Mouse (Mus musculus): ENCODE data around the gene Got1. TPM values are rescaled to one million over a fixed set of nuclear protein-coding genes. Genes with fewer than 3 reads are reported as not detected.
A peak's percentile ranks its signal among the peaks of the same experiment; 100 is the strongest.
"Not testable (repeated sequence)": the region's sequence is repeated elsewhere in the genome, so short reads cannot be mapped to it uniquely, and the experiment has no call there.

Got1 gene
- total RNA-seq, 4 experiments from 2014 or later = 390 to 413 (median 399) TPM

DNA sequence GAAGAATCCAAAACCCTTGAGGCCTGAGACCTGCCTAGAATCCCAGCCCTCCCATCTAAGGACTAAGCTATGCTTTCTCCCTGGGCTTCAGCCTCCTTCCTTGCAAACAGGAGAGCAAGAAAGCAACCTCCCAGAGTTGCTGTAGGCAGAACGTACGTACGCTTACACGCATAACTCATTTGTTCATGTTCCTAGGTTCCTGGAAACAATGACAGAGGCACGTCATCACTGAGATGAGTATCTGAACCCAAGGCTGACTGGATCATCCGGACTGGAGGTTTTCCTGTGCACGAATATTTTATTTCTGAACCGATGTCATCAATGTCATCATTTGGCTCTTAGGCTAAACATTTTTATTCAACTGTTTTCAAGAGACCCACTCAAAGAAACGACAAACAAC, 2.4 kb downstream of the Got1 start:
- no peak for DNase-seq (ENCODE audit: low spot score in 2 of 2)

DNA sequence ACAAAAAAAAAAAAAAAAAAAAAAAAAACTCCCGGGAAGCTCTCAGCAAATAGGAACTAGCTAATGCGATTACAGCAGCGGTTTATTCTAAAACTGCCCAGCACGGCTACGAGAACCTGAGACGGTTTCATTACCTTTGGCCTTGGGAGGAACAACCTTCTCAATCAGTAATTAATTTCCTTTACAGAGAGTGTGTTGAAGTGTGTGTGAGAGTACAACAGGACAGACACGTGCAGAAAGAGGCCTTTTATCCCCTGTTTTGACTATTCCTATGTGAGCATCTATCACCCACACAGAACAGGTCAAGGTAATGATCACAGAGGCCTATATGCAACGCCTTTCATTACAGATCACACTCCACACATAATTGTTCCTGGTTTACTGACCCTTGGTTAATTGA, 3.0 kb downstream of the Got1 start:
- DNase-seq (ENCODE audit: low spot score in 2 of 2) = no peak

DNA sequence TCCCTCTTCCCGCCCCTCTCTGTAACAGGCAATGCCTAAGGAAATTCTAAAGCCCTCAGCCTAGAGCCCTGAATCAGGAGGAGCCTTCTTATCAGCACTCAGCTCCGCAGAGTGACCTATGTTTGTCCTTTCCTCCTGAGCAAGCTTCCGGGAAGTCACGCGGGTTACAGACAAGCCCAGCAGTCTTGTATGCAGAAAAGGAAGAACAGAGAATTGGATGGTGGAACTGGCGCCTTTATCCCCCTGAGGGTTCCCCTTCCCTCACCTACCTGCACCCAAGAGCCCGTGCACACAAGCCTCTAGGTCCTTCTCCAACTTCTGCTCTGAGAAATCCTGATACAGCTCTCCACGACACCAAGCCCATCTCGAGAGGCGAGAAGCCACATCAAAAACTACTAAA, 4.0 kb downstream of the Got1 start:
- no peak for DNase-seq (ENCODE audit: low spot score in 2 of 2)

DNA sequence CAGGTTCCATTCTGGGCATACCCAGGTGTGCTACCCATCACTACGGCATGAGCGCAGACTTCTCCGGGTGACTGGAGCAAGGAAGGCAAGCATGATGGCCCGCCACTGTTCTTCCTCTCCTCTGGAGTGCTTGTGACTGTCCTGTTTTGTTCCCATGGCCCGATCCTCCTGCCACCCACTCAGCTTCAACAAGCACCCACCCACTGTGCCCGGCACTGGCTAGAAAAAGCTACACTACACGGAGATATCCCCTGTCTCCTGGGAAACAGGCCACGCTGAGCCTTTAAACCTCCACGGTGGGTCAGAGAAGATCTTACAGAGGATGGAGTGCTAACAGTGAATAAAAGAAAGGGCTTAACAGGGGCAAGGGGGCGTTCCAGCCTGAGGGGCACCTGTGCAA, 5.2 kb downstream of the Got1 start:
- DNase-seq (ENCODE audit: low spot score in 2 of 2) = no peak

DNA sequence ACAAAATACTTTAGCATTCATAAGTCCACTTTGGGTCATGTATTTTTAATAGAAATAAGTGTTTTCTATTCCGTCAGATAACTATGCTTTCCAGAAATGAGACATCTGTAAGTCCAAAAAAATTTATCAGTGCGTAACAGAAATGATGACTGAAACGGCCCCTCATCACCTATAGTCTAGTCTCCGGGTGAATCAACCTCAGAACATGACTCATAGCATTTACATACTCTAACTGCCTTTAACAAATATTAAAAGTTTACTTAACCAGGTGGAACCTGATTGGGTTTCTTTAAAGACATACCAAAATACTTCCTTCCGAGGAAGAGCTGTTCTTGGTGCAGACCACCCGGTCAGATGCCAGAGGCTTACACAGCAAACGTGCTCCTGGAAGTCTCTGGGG, 6.1 kb downstream of the Got1 start:
- no peak for DNase-seq (ENCODE audit: low spot score in 2 of 2)

DNA sequence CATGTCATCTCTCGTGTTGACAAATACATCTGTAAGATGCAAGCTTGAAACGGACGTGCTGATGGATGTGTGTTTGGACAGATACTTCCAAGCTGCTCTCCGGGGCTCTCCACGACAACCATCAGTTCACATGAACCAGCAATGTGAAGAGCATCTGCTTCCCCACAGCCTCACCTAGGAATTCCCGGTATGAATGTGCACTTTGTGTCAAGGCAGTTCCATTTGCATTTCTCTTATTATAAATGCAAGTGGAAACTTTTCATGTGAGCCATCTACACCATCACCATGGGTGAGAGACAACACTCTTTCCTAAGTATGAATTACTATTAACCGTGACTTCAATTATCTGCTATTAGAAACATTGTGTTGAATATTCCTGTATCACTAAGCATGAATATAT, 6.6 kb downstream of the Got1 start:
- DNase-seq (ENCODE audit: low spot score in 2 of 2) = no peak

DNA sequence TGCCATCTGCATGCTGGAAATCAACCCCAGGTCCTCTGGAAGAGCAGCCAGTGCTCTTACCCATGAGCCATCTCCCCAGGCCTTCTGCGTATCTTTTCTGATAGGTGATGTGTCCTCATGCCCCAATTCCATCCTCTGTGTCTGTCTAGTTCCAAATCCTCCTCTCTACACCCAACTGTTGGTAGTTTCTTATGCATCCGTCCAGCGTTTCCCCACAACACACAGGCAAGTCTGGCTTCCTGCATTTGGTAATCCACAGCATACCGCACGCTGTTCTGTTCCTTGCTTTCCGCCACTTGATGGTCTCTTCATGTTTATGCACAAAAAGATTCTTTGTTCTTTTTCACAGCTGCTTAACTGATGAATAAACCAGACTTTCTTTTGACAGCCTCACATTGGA, 7.1 kb downstream of the Got1 start:
- DNase-seq (ENCODE audit: low spot score in 2 of 2) = no peak

DNA sequence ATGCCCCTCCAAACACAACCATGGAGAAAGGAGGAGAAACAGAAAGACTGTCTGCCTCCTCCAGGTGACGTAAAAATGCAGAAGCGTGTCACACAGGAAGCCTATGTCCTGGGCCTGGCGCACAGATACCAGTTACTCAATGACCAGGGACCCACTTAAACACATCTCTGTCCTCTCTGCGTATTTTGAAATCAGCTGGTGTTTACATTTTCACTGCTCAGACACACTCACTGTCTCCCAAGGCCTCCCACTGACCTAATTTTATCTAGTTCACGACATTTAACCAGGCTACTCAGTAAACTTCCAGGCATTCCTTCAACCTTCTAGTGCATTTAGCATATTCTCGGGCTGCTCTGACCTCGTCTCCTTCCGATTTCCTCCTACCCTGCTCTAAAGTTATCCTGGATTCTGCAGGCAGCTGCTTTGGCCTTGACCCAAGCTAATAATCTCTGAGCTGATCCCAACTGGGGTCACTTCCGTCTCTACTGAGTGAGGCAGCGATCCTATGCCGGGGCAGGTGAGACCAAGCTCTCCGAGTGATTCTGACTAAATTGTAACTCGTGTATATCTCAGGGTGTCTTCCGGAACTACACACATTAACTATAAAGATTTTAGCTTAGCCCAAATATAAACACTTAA, 7.9 kb downstream of the Got1 start:
- DNase-seq (ENCODE audit: low spot score in 2 of 2) = no peak

DNA sequence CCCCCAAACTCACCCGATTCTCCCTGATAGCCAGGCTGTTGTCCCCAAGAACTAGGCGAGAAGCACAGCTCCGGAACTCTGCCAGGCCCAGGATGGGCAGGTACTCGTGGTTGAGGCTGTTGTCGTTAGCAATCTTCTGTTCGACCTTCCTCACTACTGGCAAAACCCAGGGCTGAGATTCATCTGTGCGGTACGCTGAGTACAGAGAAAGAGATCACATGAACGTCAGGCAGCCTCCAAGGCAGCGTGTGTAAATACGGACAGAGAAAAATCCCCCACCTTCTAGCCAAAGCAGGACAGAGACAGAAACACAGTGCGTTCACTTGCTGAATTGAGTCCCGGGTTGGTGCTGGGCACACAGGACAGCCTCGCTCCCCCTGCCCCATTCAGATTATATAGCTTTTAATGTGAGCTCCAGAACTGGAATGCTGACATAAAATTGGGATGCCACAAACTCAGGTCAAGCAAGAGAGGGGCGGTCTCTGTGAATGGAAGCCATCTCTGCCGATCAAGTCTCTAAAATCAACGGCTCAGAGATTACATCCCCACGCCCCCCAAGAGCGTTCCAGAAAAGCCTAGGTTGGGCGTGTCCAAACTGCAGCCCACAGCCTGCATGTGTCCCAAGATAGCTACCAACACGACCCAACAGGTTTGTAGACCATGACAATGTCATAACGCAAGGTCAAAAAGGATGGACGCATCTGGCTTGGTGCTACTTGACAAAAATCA, 8.6 kb downstream of the Got1 start:
- DNase-seq (ENCODE audit: low spot score in 2 of 2) = no peak

DNA sequence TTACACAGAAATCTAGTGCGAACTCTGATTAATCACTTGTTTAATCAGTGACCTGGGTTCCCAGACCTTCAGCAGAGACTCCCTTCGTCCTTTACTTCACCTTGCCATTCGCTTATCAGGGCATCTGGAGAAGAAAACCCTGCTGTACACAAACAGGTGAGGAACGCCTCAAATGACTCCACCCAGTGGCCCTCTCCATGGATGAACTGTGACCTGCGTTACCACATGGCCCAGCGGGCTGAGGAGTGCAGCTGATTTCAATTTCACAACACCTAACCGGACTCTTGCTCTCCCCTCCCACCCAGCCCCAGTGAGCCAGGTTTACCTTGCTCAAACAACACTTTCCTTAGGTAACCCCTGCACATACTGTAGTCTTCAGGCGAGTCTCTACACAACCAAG, 10.5 kb downstream of the Got1 start:
- DNase-seq (ENCODE audit: low spot score in 2 of 2) = no peak

DNA sequence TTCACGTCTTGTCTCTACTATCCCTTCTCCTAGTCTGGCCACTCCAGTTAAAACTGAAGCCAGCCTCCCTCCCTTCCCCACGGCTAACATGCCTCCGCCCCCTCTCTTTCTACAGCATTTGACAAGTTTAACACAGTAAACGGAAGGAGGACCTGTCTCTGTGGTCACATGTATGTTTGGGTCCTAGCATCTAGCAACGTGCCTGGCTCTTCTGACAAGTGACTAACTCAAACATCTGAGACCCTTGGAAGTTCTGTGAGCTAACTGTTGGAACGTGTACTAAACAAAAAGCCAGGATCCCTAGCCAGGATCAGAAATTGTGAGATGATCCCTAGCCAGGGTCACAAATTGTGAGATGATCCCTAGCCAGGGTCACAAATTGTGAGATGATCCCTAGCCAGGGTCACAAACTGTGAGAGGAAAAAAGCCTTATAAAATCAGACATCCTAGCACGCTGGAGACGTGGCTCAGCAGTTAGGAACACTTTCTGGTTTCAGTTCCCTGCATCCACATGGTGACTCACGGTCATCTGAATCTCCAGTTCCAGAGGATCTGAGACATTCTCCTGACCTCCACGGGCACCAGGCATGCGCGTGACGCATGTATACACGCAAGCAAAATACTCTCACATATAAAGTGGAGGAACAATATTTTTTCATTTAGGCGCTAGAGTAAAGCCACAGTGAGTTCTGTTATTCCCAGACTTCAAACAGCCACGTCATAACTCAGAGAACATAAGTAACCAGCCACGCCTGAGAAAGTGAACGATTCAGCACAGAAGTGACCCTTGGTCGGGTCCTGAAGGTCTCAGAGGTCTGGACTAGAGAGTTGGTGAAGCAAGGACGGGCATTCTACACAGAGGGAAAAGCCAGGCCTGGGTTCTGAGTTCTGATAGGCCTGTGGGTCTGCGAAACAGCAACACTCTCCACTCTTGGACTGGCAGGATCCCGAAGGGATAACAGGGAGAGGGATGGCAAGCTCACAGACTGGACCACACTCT, 12.5 kb downstream of the Got1 start:
- DNase-seq (ENCODE audit: low spot score in 2 of 2) = no peak

DNA sequence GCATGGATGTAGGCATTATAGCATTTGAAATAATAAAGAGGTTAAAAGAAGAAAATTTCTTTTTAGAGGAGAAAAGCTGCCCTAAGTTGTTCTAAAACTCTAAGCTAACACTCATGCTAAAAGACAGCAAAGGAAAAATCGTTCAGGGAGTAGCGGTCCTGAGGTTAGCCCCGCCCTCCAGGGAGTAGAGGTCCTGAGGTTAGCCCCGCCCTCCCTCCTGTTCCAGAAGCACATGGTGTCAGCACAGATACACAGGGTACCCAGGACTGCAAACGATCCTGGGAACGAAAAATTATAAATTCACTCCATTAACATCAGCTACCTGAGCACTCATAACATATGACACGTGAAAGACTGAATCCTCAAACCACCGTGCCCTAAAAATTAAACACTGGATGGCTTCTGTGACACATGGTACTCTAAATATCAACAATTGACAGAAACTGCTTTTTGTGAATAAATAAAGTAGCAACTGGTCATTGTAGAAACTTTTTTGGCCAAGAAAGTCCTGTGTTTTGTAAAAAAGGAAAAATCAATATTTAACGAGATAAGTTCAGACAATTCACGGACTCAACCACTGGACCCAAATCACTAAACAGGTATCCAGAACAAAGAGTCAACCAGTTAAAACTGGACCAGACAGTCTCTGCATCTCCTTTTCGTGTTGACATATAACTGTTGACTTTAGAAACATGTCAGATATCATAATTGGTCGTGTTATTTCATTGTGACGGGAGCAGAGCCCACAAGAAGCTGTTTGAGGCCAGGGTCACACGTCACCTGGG, 13.8 kb downstream of the Got1 start:
- no peak for DNase-seq (ENCODE audit: low spot score in 2 of 2)

DNA sequence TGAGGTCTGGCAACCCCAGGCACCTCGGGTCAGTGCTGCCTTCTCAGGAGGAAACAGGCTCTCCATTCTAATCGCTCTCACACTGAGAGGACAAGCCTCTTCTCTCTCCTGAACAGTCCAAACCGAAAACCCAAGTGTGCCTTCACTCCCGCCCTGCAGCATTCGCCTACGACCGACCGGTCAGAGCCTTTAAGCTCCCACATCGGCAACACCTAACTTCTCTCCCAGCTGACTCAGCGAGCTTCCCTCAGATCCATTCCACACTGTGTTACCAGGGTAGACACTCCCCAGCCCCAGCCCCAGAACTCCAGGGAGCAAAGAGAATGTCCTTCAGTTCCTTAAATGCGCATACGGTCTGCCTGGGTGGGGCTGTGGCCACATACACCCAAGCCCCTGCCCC, 19.0 kb downstream of the Got1 start:
- no peak for DNase-seq (ENCODE audit: low spot score in 2 of 2)

DNA sequence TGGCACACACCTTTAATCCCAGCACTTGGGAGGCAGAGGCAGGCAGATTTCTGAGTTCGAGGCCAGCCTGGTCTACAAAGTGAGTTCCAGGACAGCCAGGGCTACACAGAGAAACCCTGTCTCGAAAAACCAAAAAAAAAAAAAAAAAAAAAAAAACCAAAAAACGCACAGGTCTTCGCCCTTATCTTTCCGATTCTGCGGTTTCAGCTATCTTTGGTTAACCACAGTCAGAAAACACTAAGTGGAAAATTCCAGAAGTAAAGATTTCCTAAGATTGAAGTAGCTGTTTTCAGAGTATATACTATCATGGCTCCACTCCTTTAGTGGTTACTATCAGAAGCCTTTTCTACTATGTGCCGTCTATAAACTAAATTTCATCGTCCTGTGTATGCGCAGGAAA, 20.8 kb downstream of the Got1 start:
- not testable (repeated sequence) for DNase-seq (ENCODE audit: low spot score in 2 of 2)

DNA sequence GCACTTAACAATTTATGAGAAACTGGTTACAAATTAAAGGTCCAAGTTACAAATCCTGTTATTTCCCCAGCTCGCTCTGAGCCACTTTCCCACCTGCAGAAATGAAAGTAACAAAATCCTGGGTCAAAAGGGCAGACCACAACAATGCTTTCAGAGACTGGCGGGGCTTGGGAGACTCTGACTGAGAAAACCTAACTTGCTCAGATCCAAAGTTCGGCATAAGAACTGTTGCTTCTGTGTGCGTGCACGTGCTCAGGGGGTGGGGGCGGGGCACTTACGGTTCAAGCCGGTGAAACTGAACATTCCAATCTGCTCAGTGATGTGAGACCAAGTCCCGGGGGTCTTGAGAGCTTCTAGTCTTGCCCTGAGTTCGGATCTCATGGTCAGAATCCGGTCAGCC, 21.8 kb downstream of the Got1 start:
- DNase-seq (ENCODE audit: low spot score in 2 of 2) = no peak

DNA sequence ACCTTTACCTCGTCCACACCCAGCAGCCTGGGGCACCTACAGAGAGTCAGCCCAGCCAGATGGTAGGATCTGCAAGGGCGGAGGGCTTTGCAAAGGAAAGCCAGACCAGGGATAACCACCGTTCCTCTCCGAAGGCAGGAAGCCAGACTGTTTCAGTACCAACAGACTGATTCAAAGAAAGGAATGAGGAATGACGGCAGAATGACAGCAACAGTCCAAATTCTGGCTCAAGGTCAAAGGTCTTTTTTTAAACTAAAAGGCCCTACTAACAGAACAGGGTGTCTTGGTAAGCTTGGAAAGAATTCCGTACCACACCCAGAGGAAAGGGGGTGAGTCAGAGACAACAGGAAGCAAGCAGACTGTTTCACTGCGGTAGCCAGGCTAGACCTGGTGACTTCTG, 25.5 kb downstream of the Got1 start:
- no peak for DNase-seq (ENCODE audit: low spot score in 2 of 2)

DNA sequence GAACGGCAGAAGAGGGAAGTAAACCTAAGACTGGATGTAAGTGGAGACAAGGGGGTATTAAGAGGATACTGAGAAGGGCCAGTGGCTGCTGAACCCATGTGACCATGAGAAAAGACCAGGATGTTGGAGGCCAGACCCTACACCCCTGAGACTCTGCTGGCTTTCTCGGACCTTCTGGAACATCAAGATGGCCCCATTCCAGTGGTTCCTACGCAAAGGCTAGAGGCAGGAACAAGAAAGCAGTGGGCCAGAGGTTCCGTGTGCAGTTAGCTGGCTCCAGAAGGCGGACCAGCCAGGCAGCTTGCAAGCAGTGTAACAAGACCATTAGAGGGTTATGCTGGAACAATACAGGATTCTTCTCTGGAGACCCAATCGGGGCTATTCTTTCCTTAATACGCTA, 27.0 kb downstream of the Got1 start:
- DNase-seq (ENCODE audit: low spot score in 2 of 2) = no peak

DNA sequence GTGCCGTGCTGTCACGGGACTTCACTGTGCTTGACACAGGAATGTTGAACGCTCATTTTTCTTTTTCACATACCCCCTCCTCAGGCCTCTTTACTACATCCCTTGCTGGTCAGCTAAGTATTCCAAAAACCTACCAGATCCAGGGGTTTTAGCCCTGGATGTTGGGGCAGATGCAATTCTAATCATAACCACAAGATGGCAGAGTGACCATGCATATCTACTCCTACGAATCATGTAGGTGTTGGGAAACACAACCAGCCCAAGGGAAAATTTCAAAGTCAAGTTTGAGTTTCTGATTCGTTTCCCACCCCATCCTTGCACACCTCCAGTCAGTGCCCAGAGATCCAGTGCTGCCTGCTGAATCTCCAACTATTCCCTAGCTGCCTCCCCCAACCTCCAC, 28.6 kb downstream of the Got1 start:
- peak; percentile 33 to 45 for DNase-seq (ENCODE audit: low spot score in 2 of 2)

DNA sequence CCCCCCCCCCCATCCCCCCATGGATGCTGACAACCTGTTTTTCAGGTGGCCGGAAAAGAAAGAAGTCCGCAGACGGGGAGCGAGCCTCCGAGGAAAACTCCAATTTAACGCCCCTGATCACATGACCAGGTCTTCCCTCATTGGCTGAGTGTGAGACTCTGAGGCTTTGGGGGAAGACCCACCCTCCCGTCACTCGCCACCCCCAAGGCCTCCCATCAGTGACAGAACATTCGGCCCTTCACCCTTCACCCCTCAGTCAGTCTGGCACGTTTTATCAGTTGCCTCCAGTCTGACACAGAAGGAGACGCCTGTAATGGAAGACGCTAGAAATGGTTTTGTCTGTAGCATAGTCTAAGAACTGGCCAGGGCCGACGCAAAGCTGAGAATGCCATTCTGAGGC, 29.5 kb downstream of the Got1 start:
- DNase-seq (ENCODE audit: low spot score in 2 of 2) = no peak

DNA sequence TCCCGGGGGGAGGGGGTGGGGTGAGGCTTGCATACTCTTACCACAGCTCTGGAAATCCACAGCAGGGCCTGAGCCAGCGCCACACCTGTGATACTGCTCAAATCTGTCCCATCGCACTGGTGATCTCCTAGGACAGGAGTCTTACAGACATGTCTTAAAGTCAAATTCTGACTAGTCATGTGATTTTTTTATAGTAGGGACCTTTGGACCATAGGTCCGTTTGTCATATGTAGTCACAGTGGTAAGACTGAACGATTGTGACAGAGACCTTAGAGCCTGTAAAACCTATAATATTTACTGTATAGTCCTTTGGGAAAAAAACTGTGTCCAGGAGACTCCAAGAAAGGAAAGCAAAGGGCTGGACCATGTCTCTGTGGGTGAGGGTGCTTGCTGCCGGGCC, 30.5 kb downstream of the Got1 start:
- DNase-seq (ENCODE audit: low spot score in 2 of 2) = no peak

DNA sequence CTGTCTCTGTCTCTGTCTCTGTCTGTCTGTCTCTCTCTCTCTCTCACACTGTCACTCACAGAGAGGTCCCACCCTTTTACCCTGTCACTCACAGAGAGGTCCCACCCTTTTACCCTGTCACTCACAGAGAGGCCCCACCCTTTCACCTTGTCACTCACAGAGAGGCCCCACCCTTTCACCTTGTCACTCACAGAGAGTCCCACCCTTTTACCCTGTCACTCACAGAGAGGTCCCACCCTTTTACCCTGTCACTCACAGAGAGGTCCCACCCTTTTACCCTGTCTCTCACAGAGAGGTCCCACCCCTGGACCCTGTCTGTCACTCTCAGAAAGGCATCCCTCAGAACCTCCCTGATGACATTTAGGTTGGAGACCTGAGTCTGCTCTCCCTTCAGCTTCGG, 31.1 kb downstream of the Got1 start:
- not testable (repeated sequence) for DNase-seq (ENCODE audit: low spot score in 2 of 2)

All from left cerebral cortex, adult 8-10 months (tissue).